Mouse (Mus musculus): ENCODE results near the gene Otub1.

DNA sequence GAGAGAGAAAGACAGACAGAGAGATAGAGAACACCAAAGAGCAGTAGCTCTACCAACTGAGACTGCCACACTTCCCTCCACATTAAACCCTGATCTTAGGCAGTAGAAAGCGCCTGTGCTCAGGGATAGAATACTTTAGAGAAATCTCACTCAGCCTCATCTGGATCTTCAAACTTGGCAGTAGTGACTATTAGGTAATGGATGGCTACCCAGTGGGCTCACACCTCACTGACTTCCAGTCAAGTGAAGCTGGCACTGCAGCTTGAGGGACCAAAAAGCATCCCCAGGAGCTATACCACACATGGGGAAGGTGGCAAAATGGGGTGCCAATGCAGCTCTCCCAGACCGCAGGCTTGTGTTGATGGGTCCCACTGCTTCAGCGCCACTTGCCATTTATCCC, 18.1 kb upstream of the Otub1 start:
- TF ChIP-seq CTCF (conservative IDR thresholded peaks at IDR 0.05; ENCODE audit: low read length) = no peak
- no peak for TF ChIP-seq POU5F1 (IDR thresholded peaks at IDR 0.05; ENCODE audit: borderline replicate concordance, low read length)
